Mouse (Mus musculus) hindbrain, embryonic 12.5 days (tissue): Measurements from ENCODE around the gene Ermard. TPM values are rescaled to one million over a fixed set of nuclear protein-coding genes. Genes with fewer than 3 reads are reported as not detected.

Source experiments
- ATAC-seq: fragments of 200-750 bp; cut with Nextera tagmentation; 2 replicates; pipeline ENCODE4 v1.8.0; 2017; ENCODE audit warnings: moderate TSS enrichment; ENCODE audit not compliant: low FRiP score
- H3K27ac ChIP-seq: fragments of 300-500 bp; sonication (generic); 2 replicates; pipeline ENCODE4 v1.5.1; 2016; ENCODE audit warnings: mild to moderate bottlenecking
- H3K27me3 ChIP-seq: fragments of 300-500 bp; sonication (generic); 2 replicates; pipeline ENCODE4 v1.6.1; 2016; ENCODE audit warnings: mild to moderate bottlenecking
- H3K36me3 ChIP-seq: fragments of 300-500 bp; sonication (generic); 2 replicates; pipeline ENCODE4 v1.6.1; 2016; ENCODE audit warnings: mild to moderate bottlenecking
- H3K4me1 ChIP-seq: fragments of 300-500 bp; sonication (generic); 2 replicates; pipeline ENCODE4 v1.6.1; 2016
- H3K4me2 ChIP-seq: fragments of 300-500 bp; sonication (generic); replicated peaks from 2 replicates; pipeline ENCODE4 v1.6.1; 2016; ENCODE audit warnings: mild to moderate bottlenecking
- H3K4me3 ChIP-seq: fragments of 300-500 bp; sonication (generic); 2 replicates; pipeline ENCODE4 v1.5.1; 2016; ENCODE audit warnings: mild to moderate bottlenecking
- H3K9ac ChIP-seq: fragments of 300-500 bp; sonication (generic); 2 replicates; pipeline ENCODE4 v1.6.1; 2016; ENCODE audit warnings: mild to moderate bottlenecking, moderate library complexity
- H3K9me3 ChIP-seq: fragments of 300-500 bp; sonication (generic); replicated peaks from 2 replicates; pipeline ENCODE4 v1.6.1; 2016; ENCODE audit warnings: mild to moderate bottlenecking
- WGBS: fragments of 180-500 bp; shearing (Covaris S2); methylation state at CpG from one replicate; pipeline ENCODE4 v1.1.7; 2016; 5-methylcytosine and 5-hydroxymethylcytosine counted together
- polyA plus RNA-seq: library from polyadenylated mRNA; unstranded; fragments of >200 nt; fragmentation: Nextera tagmentation; extraction: Ambion mirVana; gene quantifications from 2 replicates; pipeline ENCODE4 v1.2.1, GENCODE M21; 2016

Ermard gene
- polyA plus RNA-seq, 1 experiment from 2014 or later = 112 TPM

- 72% methylated on average over 8 of the region's 8 CpGs for WGBS
- peaks cover 10% of the 10 kb centered on the region; the same call in 1 of the 2 replicates for H3K36me3 ChIP-seq
- no peaks in the 10 kb centered on the region for H3K27me3 ChIP-seq
- no peak overlapping the region for H3K9ac ChIP-seq
- ATAC-seq = no peak
- no peak overlapping the region for H3K4me2 ChIP-seq
- H3K27ac ChIP-seq = no peak overlapping the region
- no peaks in the 10 kb centered on the region for H3K9me3 ChIP-seq
- peaks cover 8% of the 10 kb centered on the region for H3K4me1 ChIP-seq
- H3K4me3 ChIP-seq = no peak overlapping the region
These were observed 27.2 kb downstream of the Ermard start for GRCm38 (mm10) chr17:15068040-15068792.

- Histone ChIP-seq H3K4me3 (no peak overlapping the region), H3K27me3 (no peaks in the 10 kb centered on the region; the same call in 1 of the 2 replicates), H3K4me1 (peaks cover 8% of the 10 kb centered on the region), H3K9me3 (no peaks in the 10 kb centered on the region), H3K27ac (no peak overlapping the region), H3K9ac (no peak overlapping the region), H3K36me3 (0 out of 2 replicates have a peak, but pooled peaks cover 2% of the 10 kb centered on the region), H3K4me2 (no peak overlapping the region)
- no peak for ATAC-seq
- 82% methylated on average over 2 of the region's 2 CpGs for WGBS
These were observed 28.1 kb downstream of the Ermard start for GRCm38 (mm10) chr17:15069124-15069523.

- Histone ChIP-seq H3K27ac (no peak overlapping the region), H3K4me3 (no peak overlapping the region), H3K4me1 (no peaks in the 10 kb centered on the region), H3K9me3 (no peaks in the 10 kb centered on the region), H3K4me2 (no peak overlapping the region), H3K27me3 (no peaks in the 10 kb centered on the region; the same call in 1 of the 2 replicates), H3K36me3 (no peaks in the 10 kb centered on the region), H3K9ac (no peak overlapping the region)
- 70% methylated on average over 2 of the region's 2 CpGs for WGBS
- ATAC-seq = peak; percentile 30; the same call in 1 of the 2 replicates
These were observed 31.2 kb downstream of the Ermard start for GRCm38 (mm10) chr17:15072211-15072610.

GRCm38 (mm10) chr17:15075033-15075432, 34.0 kb downstream of the Ermard start:
- 79% methylated on average over 8 of the region's 8 CpGs for WGBS
- H3K27me3 ChIP-seq = peaks cover 3% of the 10 kb centered on the region; the same call in 1 of the 2 replicates
- no peaks in the 10 kb centered on the region for H3K4me1 ChIP-seq

GRCm38 (mm10) chr17:15077536-15077935, 36.5 kb downstream of the Ermard start:
- ATAC-seq = no peak
- H3K27me3 ChIP-seq = peaks cover 6% of the 10 kb centered on the region
- H3K36me3 ChIP-seq = no peaks in the 10 kb centered on the region

More at GRCm38 (mm10) chr17:15075033-15075432, 34.0 kb downstream of the Ermard start:
- H3K36me3 ChIP-seq = no peaks in the 10 kb centered on the region
- no peak overlapping the region for H3K4me2 ChIP-seq
- no peak for ATAC-seq
- no peak overlapping the region for H3K4me3 ChIP-seq
- H3K9me3 ChIP-seq = no peaks in the 10 kb centered on the region
- no peak overlapping the region for H3K27ac ChIP-seq
- H3K9ac ChIP-seq = no peak overlapping the region

GRCm38 (mm10) chr17:15084226-15084848, 43.3 kb downstream of the Ermard start:
- Histone ChIP-seq H3K36me3 (no peaks in the 10 kb centered on the region), H3K27ac (no peak overlapping the region), H3K27me3 (peaks cover 4% of the 10 kb centered on the region; the same call in 1 of the 2 replicates), H3K9ac (no peak overlapping the region), H3K4me2 (no peak overlapping the region), H3K4me3 (no peak overlapping the region), H3K9me3 (no peaks in the 10 kb centered on the region), H3K4me1 (peaks cover 19% of the 10 kb centered on the region)
- no peak for ATAC-seq
- 61% methylated on average over 13 of the region's 13 CpGs for WGBS

More at GRCm38 (mm10) chr17:15077536-15077935, 36.5 kb downstream of the Ermard start:
- Histone ChIP-seq H3K4me3 (no peak overlapping the region), H3K27ac (no peak overlapping the region), H3K4me1 (no peaks in the 10 kb centered on the region), H3K4me2 (no peak overlapping the region), H3K9me3 (no peaks in the 10 kb centered on the region), H3K9ac (no peak overlapping the region)
- WGBS = 49% methylated on average over 2 of the region's 2 CpGs

- no peak overlapping the region for H3K27ac ChIP-seq
- no peak for ATAC-seq
- H3K27me3 ChIP-seq = peaks cover 4% of the 10 kb centered on the region; the same call in 1 of the 2 replicates
- peaks cover 23% of the 10 kb centered on the region for H3K4me1 ChIP-seq
- H3K4me2 ChIP-seq = no peak overlapping the region
- no peak overlapping the region for H3K4me3 ChIP-seq
- no peaks in the 10 kb centered on the region for H3K36me3 ChIP-seq
- no peak overlapping the region for H3K9ac ChIP-seq
- no peaks in the 10 kb centered on the region for H3K9me3 ChIP-seq
- WGBS = 81% methylated on average over 2 of the region's 2 CpGs
These were observed 44.0 kb downstream of the Ermard start for GRCm38 (mm10) chr17:15085006-15085405.

GRCm38 (mm10) chr17:15088166-15088565, 47.2 kb downstream of the Ermard start:
- Histone ChIP-seq H3K4me3 (no peak overlapping the region), H3K4me2 (no peak overlapping the region; the same call in 1 of the 2 replicates), H3K9me3 (no peaks in the 10 kb centered on the region), H3K9ac (no peak overlapping the region), H3K27me3 (no peaks in the 10 kb centered on the region), H3K36me3 (no peaks in the 10 kb centered on the region), H3K27ac (peak overlapping the region; percentile 66), H3K4me1 (peaks cover 23% of the 10 kb centered on the region)
- ATAC-seq = peak; percentile 70
- 29% methylated on average over 2 of the region's 2 CpGs for WGBS

GRCm38 (mm10) chr17:15088591-15089001, 47.6 kb downstream of the Ermard start:
- peak; percentile 89 for ATAC-seq
- Histone ChIP-seq H3K9ac (no peak overlapping the region), H3K4me3 (no peak overlapping the region), H3K36me3 (no peaks in the 10 kb centered on the region), H3K27ac (peak overlapping the region; percentile 66), H3K4me2 (no peak overlapping the region; the same call in 1 of the 2 replicates), H3K27me3 (no peaks in the 10 kb centered on the region), H3K9me3 (no peaks in the 10 kb centered on the region), H3K4me1 (peaks cover 26% of the 10 kb centered on the region)
- 10% methylated on average over 8 of the region's 8 CpGs for WGBS

GRCm38 (mm10) chr17:15091739-15092138, 50.7 kb downstream of the Ermard start:
- Histone ChIP-seq H3K36me3 (no peaks in the 10 kb centered on the region), H3K4me1 (peaks cover 28% of the 10 kb centered on the region), H3K4me3 (no peak overlapping the region), H3K27me3 (no peaks in the 10 kb centered on the region; the same call in 1 of the 2 replicates), H3K4me2 (no peak overlapping the region), H3K9me3 (no peaks in the 10 kb centered on the region), H3K27ac (no peak overlapping the region), H3K9ac (no peak overlapping the region)
- ATAC-seq = no peak
- 84% methylated on average over 3 of the region's 3 CpGs for WGBS

GRCm38 (mm10) chr17:15093523-15093922, 52.5 kb downstream of the Ermard start:
- H3K4me3 ChIP-seq = no peak overlapping the region
- 44% methylated on average over 3 of the region's 3 CpGs for WGBS
- no peak overlapping the region for H3K27ac ChIP-seq
- H3K4me1 ChIP-seq = peaks cover 17% of the 10 kb centered on the region
- no peaks in the 10 kb centered on the region for H3K9me3 ChIP-seq
- H3K4me2 ChIP-seq = no peak overlapping the region
- H3K9ac ChIP-seq = no peak overlapping the region
- H3K27me3 ChIP-seq = peaks cover 7% of the 10 kb centered on the region; the same call in 1 of the 2 replicates
- ATAC-seq = 0 out of 2 replicates have a peak, but pooled peaks have one; percentile 32
- no peaks in the 10 kb centered on the region for H3K36me3 ChIP-seq

GRCm38 (mm10) chr17:15096853-15097252, 55.8 kb downstream of the Ermard start:
- no peak for ATAC-seq
- 89% methylated on average over 6 of the region's 6 CpGs for WGBS
- peaks cover 7% of the 10 kb centered on the region; the same call in 1 of the 2 replicates for H3K27me3 ChIP-seq
- H3K36me3 ChIP-seq = no peaks in the 10 kb centered on the region
- H3K27ac ChIP-seq = no peak overlapping the region
- no peak overlapping the region for H3K9ac ChIP-seq
- no peak overlapping the region for H3K4me2 ChIP-seq
- H3K4me1 ChIP-seq = peaks cover 4% of the 10 kb centered on the region
- H3K4me3 ChIP-seq = no peak overlapping the region
- H3K9me3 ChIP-seq = no peaks in the 10 kb centered on the region
